Comparison of ENCODE assay signal across 26 mouse cellular contexts in genomic region chr2:105261335-105261734, GRCm38 (mm10). TPM values are rescaled to one million over a fixed set of nuclear protein-coding genes. Genes with fewer than 3 reads are reported as not detected.
DNase-seq lines count a peak whose midpoint lies in the region; ATAC-seq and TF ChIP-seq lines count a peak whose summit lies in the region.
"Had no signal": no experiment of that assay in that cellular context is flagged by ENCODE, and none has a peak within 500 bp of the region (broad histone marks: within the 10 kb centered on the region; RNA-seq: fewer than 3 reads in every experiment).

No protein-coding gene starts in this region.

- no peak for DNase-seq in kidney, postnatal 25 days
- DNase-seq in ES-CJ7 (ENCODE audit: low read depth, low spot score) (peak; percentile 13), R1 (ENCODE audit: low read depth, low spot score) (peak; percentile 63)
- no peak for DNase-seq in embryo, embryonic 10.5 days (ENCODE audit: low spot score)
- DNase-seq: adrenal gland, adult 2 months; adrenal gland, postnatal 25 days; cerebellum, adult 18-20 months; cerebellum, adult 9-10 months; cerebellum, postnatal 14 days; gastrocnemius, postnatal 14 days; heart, adult 18-20 months; heart, postnatal 14 days; heart, postnatal 4 days had no signal

- TF ChIP-seq CTCF in olfactory bulb, adult 2 months (IDR thresholded peaks at IDR 0.05; ENCODE audit: insufficient read depth, low read depth, low read length), result no peak

- no peaks in the 10 kb centered on the region for H3K4me1 ChIP-seq in kidney, embryonic 15.5 days
- H3K4me1 ChIP-seq in olfactory bulb, adult 2 months (ENCODE audit: control insufficient read depth, insufficient read depth, low read length), result peaks cover 3% of the 10 kb centered on the region; the same call in 1 of the 2 replicates
- H3K4me1 ChIP-seq: embryonic facial prominence, embryonic 12.5 days; embryonic facial prominence, embryonic 15.5 days; heart, embryonic 13.5 days had no signal

- 0 out of 2 replicates have a peak, but pooled peaks have one; percentile 29 for ATAC-seq in kidney, embryonic 15.5 days (replicated peaks; ENCODE audit: low FRiP score)
- ATAC-seq: CD4-positive, CD25-positive, alpha-beta regulatory T cell, adult 4 months; forebrain, embryonic 16.5 days; hindbrain, postnatal 0 days; inflammation-experienced regulatory T-cells, adult 6 months; intestine, embryonic 16.5 days had no signal

- 90% methylated on average over 11 of the region's 11 CpGs for WGBS in kidney, embryonic 15.5 days
- 44% methylated on average over 11 of the region's 11 CpGs for WGBS in olfactory bulb, adult 2 months

- TF ChIP-seq POLR2A in olfactory bulb, adult 2 months (IDR thresholded peaks at IDR 0.05; ENCODE audit: insufficient read depth, low read depth, low read length), result no peak

- H3K9ac ChIP-seq in kidney, embryonic 15.5 days, result no peak overlapping the region
- H3K9ac ChIP-seq: embryonic facial prominence, embryonic 12.5 days; embryonic facial prominence, embryonic 15.5 days; forebrain, embryonic 12.5 days; heart, embryonic 13.5 days; hindbrain, embryonic 14.5 days had no signal

- no peak overlapping the region for H3K27ac ChIP-seq in kidney, embryonic 15.5 days
- no peak overlapping the region for H3K27ac ChIP-seq in olfactory bulb, adult 2 months (ENCODE audit: insufficient read depth, low read depth, low read length)
- H3K27ac ChIP-seq: embryonic facial prominence, embryonic 12.5 days; embryonic facial prominence, embryonic 15.5 days; forebrain, embryonic 12.5 days; heart, embryonic 13.5 days; hindbrain, embryonic 14.5 days; hindbrain, postnatal 0 days had no signal

- H3K9me3 ChIP-seq in kidney, embryonic 15.5 days (replicated peaks), result no peaks in the 10 kb centered on the region
- H3K9me3 ChIP-seq: embryonic facial prominence, embryonic 12.5 days; embryonic facial prominence, embryonic 15.5 days; forebrain, embryonic 12.5 days; heart, embryonic 13.5 days had no signal

- no peaks in the 10 kb centered on the region for H3K27me3 ChIP-seq in kidney, embryonic 15.5 days
- H3K27me3 ChIP-seq: embryonic facial prominence, embryonic 12.5 days; embryonic facial prominence, embryonic 15.5 days; forebrain, embryonic 12.5 days had no signal

- H3K36me3 ChIP-seq in kidney, embryonic 15.5 days, result no peaks in the 10 kb centered on the region
- H3K36me3 ChIP-seq: embryonic facial prominence, embryonic 12.5 days; embryonic facial prominence, embryonic 15.5 days; forebrain, embryonic 12.5 days; heart, embryonic 13.5 days had no signal

- H3K4me2 ChIP-seq in kidney, embryonic 15.5 days, result no peak overlapping the region
- H3K4me2 ChIP-seq: embryonic facial prominence, embryonic 12.5 days; embryonic facial prominence, embryonic 15.5 days; forebrain, embryonic 12.5 days; heart, embryonic 13.5 days; hindbrain, embryonic 14.5 days had no signal

- no peak overlapping the region for H3K4me3 ChIP-seq in kidney, embryonic 15.5 days (replicated peaks)
- 0 out of 2 replicates have a peak overlapping the region, but pooled peaks have one; percentile 1 for H3K4me3 ChIP-seq in olfactory bulb, adult 2 months (ENCODE audit: insufficient read depth, low read depth, low read length)
- H3K4me3 ChIP-seq: embryonic facial prominence, embryonic 12.5 days; embryonic facial prominence, embryonic 15.5 days; forebrain, embryonic 12.5 days; heart, embryonic 13.5 days had no signal

RNA-seq across cellular contexts. Expression of gene Them7, which starts 37.2 kb away (rescaled TPM):
- polyA plus RNA-seq in kidney, embryonic 15.5 days (2015; fragmentation: Nextera tagmentation; extraction: Ambion mirVana), result 2.1 and 3.0 TPM in 2 replicates
- not detected in 2 replicates for polyA plus RNA-seq in olfactory bulb, adult 2 months (2012; ENCODE audit: insufficient read depth, insufficient read length, low replicate concordance, missing spikeins)
- polyA plus RNA-seq: C2C12; CD4-positive, CD25-positive, alpha-beta regulatory T cell, adult 4 months; forebrain, embryonic 12.5 days; forebrain, embryonic 16.5 days; hindbrain, embryonic 14.5 days; inflammation-experienced regulatory T-cells, adult 6 months had no signal

Comparison
In these comparisons a context has a peak if more than half of its experiments do, and no peak if none do; other contexts are left out.
1. DNase-seq: peak in ES-CJ7 (single experiment) and R1 (single experiment); none in kidney, postnatal 25 days (0 of 2) and embryo, embryonic 10.5 days (single experiment).